Mouse (Mus musculus) splenic B cell, adult 2 months (primary cell): ENCODE data around the gene Spp2.
A peak's percentile ranks its signal among the peaks of the same experiment; 100 is the strongest.

Experiments
- DNase-seq: peaks from one replicate; pipeline ENCODE4 v3.0.0-alpha.2; 2011; ENCODE audit warnings: low read depth, low spot score
- H3K27me3 ChIP-seq: 2 replicates; pipeline ENCODE4 v1.6.1; 2012; ENCODE audit warnings: mild to moderate bottlenecking, low read length, moderate library complexity, mixed read lengths; ENCODE audit not compliant: control insufficient read depth, poor library complexity, insufficient read depth, severe bottlenecking
- H3K36me3 ChIP-seq: 2 replicates; pipeline ENCODE4 v1.6.1; 2012; ENCODE audit warnings: mild to moderate bottlenecking, low read length, moderate library complexity, mixed read lengths; ENCODE audit not compliant: control insufficient read depth, poor library complexity, insufficient read depth, severe bottlenecking

The Spp2 gene

GRCm38 (mm10) chr1:88469746-88470145, 63.0 kb downstream of the Spp2 start:
- no peaks in the 10 kb centered on the region for H3K27me3 ChIP-seq
- H3K36me3 ChIP-seq = no peaks in the 10 kb centered on the region
- DNase-seq = no peak

- Histone ChIP-seq H3K36me3 (no peaks in the 10 kb centered on the region), H3K27me3 (no peaks in the 10 kb centered on the region)
- no peak for DNase-seq
Observed at GRCm38 (mm10) chr1:88472258-88472657, 65.5 kb downstream of the Spp2 start.

- H3K36me3 ChIP-seq = no peaks in the 10 kb centered on the region
- DNase-seq = peak; percentile 4
- no peaks in the 10 kb centered on the region for H3K27me3 ChIP-seq
Observed at GRCm38 (mm10) chr1:88473899-88474298, 67.1 kb downstream of the Spp2 start.

- Histone ChIP-seq H3K27me3 (no peaks in the 10 kb centered on the region), H3K36me3 (no peaks in the 10 kb centered on the region)
- no peak for DNase-seq
Observed at GRCm38 (mm10) chr1:88474598-88474997, 67.8 kb downstream of the Spp2 start.

- no peak for DNase-seq
- no peaks in the 10 kb centered on the region for H3K36me3 ChIP-seq
- no peaks in the 10 kb centered on the region for H3K27me3 ChIP-seq
Observed at GRCm38 (mm10) chr1:88475502-88475953, 68.8 kb downstream of the Spp2 start.
